Mouse (Mus musculus) hindbrain, postnatal 0 days (tissue): ENCODE data around the gene Adgrg1. TPM values are rescaled to one million over a fixed set of nuclear protein-coding genes. Genes with fewer than 3 reads are reported as not detected.

Experiments used
- ATAC-seq: fragments of 200-750 bp; cut with Nextera tagmentation; 2 replicates; pipeline ENCODE4 v1.8.0; 2017; ENCODE audit warnings: mild to moderate bottlenecking, moderate TSS enrichment, moderate library complexity
- DNase-seq: peaks from one replicate; pipeline ENCODE4 v3.0.0-alpha.2; 2015; ENCODE audit warnings: low spot score
- H3K27ac ChIP-seq: fragments of 300-500 bp; sonication (generic); 2 replicates; pipeline ENCODE4 v1.5.1; 2014; ENCODE audit warnings: mild to moderate bottlenecking
- H3K27me3 ChIP-seq: fragments of 300-500 bp; sonication (generic); 2 replicates; pipeline ENCODE4 v1.6.1; 2014; ENCODE audit warnings: low read length, mixed read lengths; ENCODE audit not compliant: insufficient read depth
- H3K36me3 ChIP-seq: fragments of 300-500 bp; sonication (generic); 2 replicates; pipeline ENCODE4 v1.6.1; 2014; ENCODE audit warnings: low read length, mixed read lengths; ENCODE audit not compliant: insufficient read depth
- H3K4me1 ChIP-seq: fragments of 300-500 bp; sonication (generic); 2 replicates; pipeline ENCODE4 v1.6.1; 2014; ENCODE audit warnings: antibody characterized with exemption, low read length, mixed read lengths; ENCODE audit not compliant: insufficient read depth
- H3K4me2 ChIP-seq: fragments of 300-500 bp; sonication (generic); 2 replicates; pipeline ENCODE4 v1.6.1; 2014; ENCODE audit warnings: low read depth, mild to moderate bottlenecking, low read length, moderate library complexity, mixed read lengths
- H3K4me3 ChIP-seq: fragments of 300-500 bp; sonication (generic); 2 replicates; pipeline ENCODE4 v1.5.1; 2014; ENCODE audit warnings: low read length
- H3K9ac ChIP-seq: fragments of 300-500 bp; sonication (generic); replicated peaks from 2 replicates; pipeline ENCODE4 v1.6.1; 2014; ENCODE audit warnings: mild to moderate bottlenecking, low read length, moderate library complexity, mixed read lengths
- H3K9me3 ChIP-seq: fragments of 300-500 bp; sonication (generic); 2 replicates; pipeline ENCODE4 v1.6.1; 2016; ENCODE audit warnings: low read length, mixed read lengths
- CTCF ChIP-seq: IDR thresholded peaks from 2 replicates; pipeline ENCODE4 v1.5.1; 2016; ENCODE audit warnings: antibody characterized with exemption, control low read depth, low read depth
- WGBS: fragments of 180-500 bp; shearing (Covaris S2); extraction: QIAGEN DNeasy Blood & Tissue Kit; methylation state at CpG from one replicate; pipeline ENCODE4 v1.1.7; 2014; 5-methylcytosine and 5-hydroxymethylcytosine counted together
- polyA plus RNA-seq: library from polyadenylated mRNA; unstranded; fragments of >200 nt; fragmentation: Nextera tagmentation; extraction: Ambion mirVana; gene quantifications from 2 replicates; pipeline ENCODE4 v1.2.1, GENCODE M21; 2015
- total RNA-seq: library from RNA; depleted of rRNA; stranded (reverse); fragments of >200 nt; gene quantifications from 2 replicates; pipeline ENCODE4 v1.2.3, GENCODE M21; 2014

The Adgrg1 gene
- total and polyA plus RNA-seq, 2 experiments from 2014 or later, result 105 to 284 TPM

DNA sequence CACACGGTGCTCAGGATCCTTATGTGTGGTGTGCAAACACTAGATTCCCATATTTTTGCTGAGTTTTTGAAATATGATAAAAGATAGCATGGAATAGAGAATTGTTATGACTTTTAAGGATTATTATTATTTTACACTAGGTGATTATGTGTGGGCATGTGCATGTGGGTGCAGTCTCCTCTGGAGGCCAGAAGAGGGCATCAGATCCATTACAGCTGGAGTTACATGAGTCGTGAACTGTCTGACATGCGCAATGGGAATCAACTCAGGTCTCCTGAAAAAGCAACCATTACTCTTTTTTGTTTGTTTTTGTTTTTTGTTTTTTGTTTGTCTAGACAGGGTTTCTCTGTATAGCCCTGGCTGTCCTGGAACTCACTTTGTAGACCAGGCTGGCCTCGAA, 25.5 kb upstream of the Adgrg1 start:
- no peak for ATAC-seq
- TF ChIP-seq CTCF, result peak; percentile 19; the same call in 1 of the 2 replicates
- 90% methylated on average over 4 of the region's 4 CpGs for WGBS
- DNase-seq, result no peak
- no peaks in the 10 kb centered on the region for H3K27me3 ChIP-seq
- no peak overlapping the region for H3K9ac ChIP-seq
- no peak overlapping the region for H3K4me2 ChIP-seq
- H3K4me1 ChIP-seq, result no peaks in the 10 kb centered on the region; the same call in 1 of the 2 replicates
- H3K27ac ChIP-seq, result no peak overlapping the region
- no peaks in the 10 kb centered on the region for H3K36me3 ChIP-seq
- H3K9me3 ChIP-seq, result no peaks in the 10 kb centered on the region
- H3K4me3 ChIP-seq, result no peak overlapping the region

DNA sequence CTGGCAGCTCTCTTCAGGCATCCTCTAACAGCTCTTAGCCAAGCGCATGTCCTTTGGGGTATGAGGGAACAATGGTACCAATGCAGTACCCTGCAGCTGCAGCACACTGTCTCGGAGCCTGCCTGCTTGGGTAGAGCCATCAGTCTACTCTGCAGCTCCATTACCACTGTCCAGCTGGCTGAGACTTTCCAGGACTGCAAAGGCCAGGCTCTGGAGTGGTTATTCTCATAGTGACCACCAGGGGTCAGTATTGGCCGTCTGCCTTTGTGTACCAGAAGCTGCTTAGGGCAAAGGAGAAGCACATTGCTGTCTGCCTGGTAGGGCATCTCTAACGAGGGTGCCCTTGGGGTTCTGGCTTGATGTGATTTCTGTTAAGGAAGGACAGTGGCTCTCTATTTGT, 24.5 kb upstream of the Adgrg1 start:
- no peak overlapping the region for H3K4me2 ChIP-seq
- WGBS, result 21% methylated on average over 4 of the region's 4 CpGs
- peak; percentile 89 for DNase-seq
- H3K4me1 ChIP-seq, result no peaks in the 10 kb centered on the region; the same call in 1 of the 2 replicates
- ATAC-seq, result peak; percentile 86
- no peaks in the 10 kb centered on the region for H3K27me3 ChIP-seq
- H3K4me3 ChIP-seq, result no peak overlapping the region
- no peak overlapping the region for H3K9ac ChIP-seq
- H3K9me3 ChIP-seq, result no peaks in the 10 kb centered on the region
- H3K27ac ChIP-seq, result peak overlapping the region; percentile 15; the same call in 1 of the 2 replicates
- H3K36me3 ChIP-seq, result no peaks in the 10 kb centered on the region
- peak; percentile 100 for TF ChIP-seq CTCF

GRCm38 (mm10) chr8:94950458-94950857, 24.1 kb upstream of the Adgrg1 start:
- Histone ChIP-seq H3K4me2 (no peak overlapping the region), H3K36me3 (no peaks in the 10 kb centered on the region), H3K9me3 (no peaks in the 10 kb centered on the region), H3K9ac (no peak overlapping the region), H3K27me3 (no peaks in the 10 kb centered on the region), H3K27ac (no peak overlapping the region), H3K4me1 (no peaks in the 10 kb centered on the region; the same call in 1 of the 2 replicates), H3K4me3 (no peak overlapping the region)
- no peak for TF ChIP-seq CTCF
- DNase-seq (no peak), ATAC-seq (peak; percentile 6; the same call in 1 of the 2 replicates)
- 72% methylated on average over 5 of the region's 5 CpGs for WGBS

DNA sequence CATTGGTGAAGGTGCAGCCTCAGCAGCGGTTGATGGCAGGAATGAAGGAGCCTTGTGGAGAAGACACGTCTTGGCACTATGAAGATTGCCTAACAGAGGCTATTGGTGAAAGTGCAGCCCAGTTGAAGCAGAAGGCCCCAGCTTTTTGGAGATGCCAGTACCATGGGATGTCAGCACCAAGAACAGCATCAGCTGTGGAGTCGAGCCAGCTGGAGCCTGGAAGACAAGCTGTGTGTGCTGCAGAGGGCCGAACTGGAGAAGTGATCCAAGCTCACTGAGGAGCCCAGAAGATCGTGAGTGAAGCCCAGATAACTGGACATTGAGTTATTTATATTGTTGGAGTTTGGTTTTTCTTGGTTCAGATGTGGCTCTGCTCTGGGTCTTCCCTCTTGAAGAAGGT, 22.5 kb upstream of the Adgrg1 start:
- no peaks in the 10 kb centered on the region for H3K36me3 ChIP-seq
- H3K4me2 ChIP-seq, result no peak overlapping the region
- 79% methylated on average over 5 of the region's 5 CpGs for WGBS
- H3K4me1 ChIP-seq, result no peaks in the 10 kb centered on the region; the same call in 1 of the 2 replicates
- H3K4me3 ChIP-seq, result no peak overlapping the region
- H3K9me3 ChIP-seq, result no peaks in the 10 kb centered on the region
- H3K9ac ChIP-seq, result no peak overlapping the region
- DNase-seq, result no peak
- ATAC-seq, result no peak
- TF ChIP-seq CTCF, result no peak
- H3K27me3 ChIP-seq, result no peaks in the 10 kb centered on the region
- no peak overlapping the region for H3K27ac ChIP-seq

DNA sequence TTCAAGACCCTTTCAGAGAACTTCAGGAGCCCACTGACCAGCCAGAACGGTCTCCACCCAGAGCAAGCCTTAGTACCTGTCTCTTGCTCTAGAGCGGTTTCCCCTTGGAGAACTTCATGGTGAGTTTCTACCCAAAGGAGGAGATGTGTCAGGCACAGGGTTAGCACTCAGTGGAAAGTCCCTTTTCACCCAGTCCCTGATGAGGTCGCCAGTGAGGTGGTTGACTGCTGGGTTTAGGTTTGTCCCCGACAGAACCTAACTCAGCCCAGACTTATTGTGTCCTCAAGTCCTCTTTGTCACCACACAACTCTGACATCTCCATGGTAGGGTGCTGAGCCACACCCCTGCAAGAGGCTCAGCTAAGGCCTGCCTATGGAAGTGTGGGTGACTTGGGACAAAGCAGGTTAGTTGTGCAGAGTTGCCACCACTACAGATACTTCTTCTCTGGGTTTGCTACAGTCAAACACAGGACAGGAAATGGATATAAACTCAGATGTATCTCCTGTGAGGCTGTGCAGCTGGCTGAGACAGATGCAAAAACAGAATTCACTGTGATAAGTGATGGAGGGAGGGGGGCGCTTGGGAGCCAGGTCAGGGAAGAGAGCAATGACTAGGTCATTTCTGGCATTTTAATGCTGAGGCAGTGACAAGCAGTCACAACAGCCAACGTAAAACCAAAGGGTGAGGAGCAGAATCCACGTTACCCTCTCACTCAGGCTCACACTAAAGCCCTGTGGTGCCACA, 20.8 kb upstream of the Adgrg1 start:
- ATAC-seq, result no peak
- Histone ChIP-seq H3K9ac (no peak overlapping the region), H3K4me1 (no peaks in the 10 kb centered on the region; the same call in 1 of the 2 replicates), H3K9me3 (no peaks in the 10 kb centered on the region), H3K4me2 (no peak overlapping the region), H3K36me3 (no peaks in the 10 kb centered on the region), H3K27ac (no peak overlapping the region), H3K4me3 (no peak overlapping the region), H3K27me3 (no peaks in the 10 kb centered on the region)
- 68% methylated on average over 7 of the region's 7 CpGs for WGBS
- no peak for DNase-seq
- no peak for TF ChIP-seq CTCF

- H3K4me3 ChIP-seq, result no peak overlapping the region
- TF ChIP-seq CTCF, result no peak
- 40% methylated on average over 7 of the region's 7 CpGs for WGBS
- H3K27ac ChIP-seq, result no peak overlapping the region
- peak; percentile 63 for DNase-seq
- no peaks in the 10 kb centered on the region for H3K36me3 ChIP-seq
- H3K9ac ChIP-seq, result no peak overlapping the region
- no peak overlapping the region for H3K4me2 ChIP-seq
- no peaks in the 10 kb centered on the region; the same call in 1 of the 2 replicates for H3K4me1 ChIP-seq
- ATAC-seq, result peak; percentile 75
- no peaks in the 10 kb centered on the region for H3K27me3 ChIP-seq
- no peaks in the 10 kb centered on the region for H3K9me3 ChIP-seq
Measured at GRCm38 (mm10) chr8:94954368-94954737, 20.2 kb upstream of the Adgrg1 start.
